Mouse (Mus musculus): ENCODE results near the gene Olfr352. TPM values are rescaled to one million over a fixed set of nuclear protein-coding genes. Genes with fewer than 3 reads are reported as not detected.

The Olfr352 gene
- not detected in 2 replicates for polyA plus RNA-seq (2014; fragmentation: Nextera tagmentation; extraction: Ambion mirVana)

DNA sequence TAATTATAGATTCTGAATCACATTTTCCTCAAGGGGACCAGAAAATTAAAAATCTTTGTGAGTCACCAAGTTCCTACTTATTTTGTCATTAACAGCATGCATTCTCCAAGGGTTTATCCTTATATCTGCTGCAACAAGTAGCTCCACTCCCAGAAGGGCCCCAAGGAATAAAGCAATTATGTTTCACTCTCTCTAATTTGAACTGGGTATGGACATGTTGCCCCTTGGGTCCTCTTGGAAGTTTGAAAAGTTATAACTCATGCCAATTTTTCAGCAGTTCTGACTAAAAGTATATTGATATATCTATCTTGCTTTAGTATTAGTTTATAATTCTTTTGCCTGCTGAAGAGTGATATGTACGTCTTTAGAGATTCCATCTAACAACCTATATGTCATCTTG, at the start of gene Olfr352:
Gene Olfr352 (plus strand): TSS at position 301 of the 400 bp plus-strand sequence.
- Histone ChIP-seq H3K27me3 (ENCODE audit: control insufficient read depth, insufficient read depth, low read length) (no peaks in the 10 kb centered on the region), H3K9ac (ENCODE audit: low read depth, low read length) (no peak within 1 kb of the TSS), H3K9me3 (replicated peaks; ENCODE audit: control insufficient read depth, low read length) (peaks cover 11% of the 10 kb centered on the region; the same call in 1 of the 2 replicates), H3K4me3 (ENCODE audit: low read depth, low read length) (no peak within 1 kb of the TSS), H3K4me2 (no peak within 1 kb of the TSS), H3K36me3 (ENCODE audit: control insufficient read depth, insufficient read depth, low read length) (no peaks in the 10 kb centered on the region), H3K27ac (ENCODE audit: low read depth, low read length) (no peak within 1 kb of the TSS), H3K4me1 (ENCODE audit: control insufficient read depth, insufficient read depth, low read length) (no peaks in the 10 kb centered on the region)
- 66% methylated on average over 1 of the region's 1 CpGs for WGBS (ENCODE audit: insufficient replicate concordance)
- ATAC-seq (replicated peaks; ENCODE audit: insufficient number of reproducible peaks, low FRiP score, low TSS enrichment): no peak

DNA sequence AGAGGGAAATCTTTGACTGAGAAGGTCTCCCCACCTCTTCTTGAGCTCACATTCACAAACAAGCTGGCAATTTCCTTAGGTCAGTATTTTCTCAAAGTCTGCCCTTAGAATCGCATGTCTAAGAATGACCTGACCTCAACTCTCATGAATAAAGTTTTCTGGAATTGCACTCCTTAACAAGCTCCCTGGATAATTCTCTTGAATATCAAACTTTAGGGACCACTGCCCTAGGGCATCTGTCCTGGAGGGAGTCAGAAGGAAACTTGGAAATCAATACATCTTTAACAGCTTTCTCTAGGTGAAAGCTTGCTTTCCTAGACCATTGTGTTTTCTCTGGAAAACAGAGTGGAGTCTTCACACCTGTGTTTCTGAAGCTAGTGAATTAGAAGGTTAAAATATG, 22.2 kb upstream of the Olfr352 start, which contains the start of gene Olfr350:
Gene Olfr350 (plus strand): TSS at position 301 of the 400 bp plus-strand sequence.
- WGBS (ENCODE audit: insufficient replicate concordance): 88% methylated on average over 1 of the region's 1 CpGs

DNA sequence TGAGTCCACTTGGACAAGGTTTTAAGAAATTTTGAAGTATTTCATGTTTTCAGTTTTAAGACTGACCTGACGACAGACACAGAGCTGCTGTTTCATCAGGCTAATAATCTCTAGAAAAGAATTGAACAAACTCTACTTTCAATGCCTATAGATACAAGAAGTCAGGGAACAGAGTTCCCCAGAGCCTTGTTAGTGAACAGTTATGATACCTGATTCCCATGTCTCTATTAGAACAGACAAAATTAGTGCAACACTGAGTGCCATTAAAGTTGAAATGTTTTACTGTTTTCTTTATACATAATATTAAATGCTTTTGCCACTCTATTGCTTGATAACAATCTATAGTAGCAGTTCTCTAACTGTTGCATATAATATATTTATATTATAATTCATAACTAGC, 5.7 kb upstream of the Olfr352 start, which contains the start of gene Olfr351:
Gene Olfr351 (minus strand): TSS at position 101 of the 400 bp plus-strand sequence.
- Histone ChIP-seq H3K4me1 (ENCODE audit: control insufficient read depth, insufficient read depth, low read length) (no peaks in the 10 kb centered on the region), H3K9me3 (replicated peaks; ENCODE audit: control insufficient read depth, low read length) (peaks cover 13% of the 10 kb centered on the region; the same call in 1 of the 2 replicates), H3K4me3 (ENCODE audit: low read depth, low read length) (no peak within 1 kb of the TSS), H3K27ac (ENCODE audit: low read depth, low read length) (no peak within 1 kb of the TSS), H3K9ac (ENCODE audit: low read depth, low read length) (no peak within 1 kb of the TSS), H3K27me3 (ENCODE audit: control insufficient read depth, insufficient read depth, low read length) (no peaks in the 10 kb centered on the region), H3K4me2 (no peak within 1 kb of the TSS), H3K36me3 (ENCODE audit: control insufficient read depth, insufficient read depth, low read length) (no peaks in the 10 kb centered on the region)
- 62% methylated on average over 1 of the region's 1 CpGs for WGBS (ENCODE audit: insufficient replicate concordance)
- no peak for ATAC-seq (replicated peaks; ENCODE audit: insufficient number of reproducible peaks, low FRiP score, low TSS enrichment)

More for the DNA sequence above, 22.2 kb upstream of the Olfr352 start, which contains the start of gene Olfr350:
- H3K36me3 ChIP-seq (ENCODE audit: control insufficient read depth, insufficient read depth, low read length): no peaks in the 10 kb centered on the region
- no peaks in the 10 kb centered on the region for H3K27me3 ChIP-seq (ENCODE audit: control insufficient read depth, insufficient read depth, low read length)
- no peak for ATAC-seq (replicated peaks; ENCODE audit: insufficient number of reproducible peaks, low FRiP score, low TSS enrichment)
- no peak within 1 kb of the TSS for H3K27ac ChIP-seq (ENCODE audit: low read depth, low read length)
- H3K4me1 ChIP-seq (ENCODE audit: control insufficient read depth, insufficient read depth, low read length): no peaks in the 10 kb centered on the region
- H3K4me2 ChIP-seq: no peak within 1 kb of the TSS
- peaks cover 7% of the 10 kb centered on the region for H3K9me3 ChIP-seq (replicated peaks; ENCODE audit: control insufficient read depth, low read length)
- no peak within 1 kb of the TSS for H3K9ac ChIP-seq (ENCODE audit: low read depth, low read length)
- H3K4me3 ChIP-seq (ENCODE audit: low read depth, low read length): no peak within 1 kb of the TSS

DNA sequence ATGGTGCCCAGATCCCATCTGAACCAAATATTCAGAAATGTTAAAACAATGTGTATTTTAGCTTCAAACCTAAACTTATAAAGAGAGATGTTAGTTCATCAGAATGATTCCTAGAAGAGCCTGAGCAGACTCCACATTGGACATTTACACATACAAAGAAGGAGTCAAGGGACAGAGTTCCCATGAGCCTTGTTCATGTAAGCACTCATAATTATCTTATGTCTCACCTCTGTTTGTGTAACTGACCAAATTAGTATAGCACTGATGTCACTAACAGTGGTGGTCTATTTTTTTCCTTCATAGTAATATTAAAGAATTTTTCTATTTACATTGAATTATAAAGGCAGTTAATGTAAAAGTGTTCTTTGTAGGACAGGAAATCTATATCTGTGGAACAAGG, 24.6 kb downstream of the Olfr352 start, which contains the start of gene Olfr353:
Gene Olfr353 (minus strand): TSS at position 101 of the 400 bp plus-strand sequence.
- Histone ChIP-seq H3K9ac (ENCODE audit: low read depth, low read length) (no peak within 1 kb of the TSS), H3K36me3 (ENCODE audit: control insufficient read depth, insufficient read depth, low read length) (no peaks in the 10 kb centered on the region), H3K4me2 (no peak within 1 kb of the TSS), H3K27me3 (ENCODE audit: control insufficient read depth, insufficient read depth, low read length) (no peaks in the 10 kb centered on the region), H3K9me3 (replicated peaks; ENCODE audit: control insufficient read depth, low read length) (peaks cover 3% of the 10 kb centered on the region; the same call in 1 of the 2 replicates), H3K27ac (ENCODE audit: low read depth, low read length) (no peak within 1 kb of the TSS), H3K4me1 (ENCODE audit: control insufficient read depth, insufficient read depth, low read length) (no peaks in the 10 kb centered on the region), H3K4me3 (ENCODE audit: low read depth, low read length) (no peak within 1 kb of the TSS)
- no peak for ATAC-seq (replicated peaks; ENCODE audit: insufficient number of reproducible peaks, low FRiP score, low TSS enrichment)

DNA sequence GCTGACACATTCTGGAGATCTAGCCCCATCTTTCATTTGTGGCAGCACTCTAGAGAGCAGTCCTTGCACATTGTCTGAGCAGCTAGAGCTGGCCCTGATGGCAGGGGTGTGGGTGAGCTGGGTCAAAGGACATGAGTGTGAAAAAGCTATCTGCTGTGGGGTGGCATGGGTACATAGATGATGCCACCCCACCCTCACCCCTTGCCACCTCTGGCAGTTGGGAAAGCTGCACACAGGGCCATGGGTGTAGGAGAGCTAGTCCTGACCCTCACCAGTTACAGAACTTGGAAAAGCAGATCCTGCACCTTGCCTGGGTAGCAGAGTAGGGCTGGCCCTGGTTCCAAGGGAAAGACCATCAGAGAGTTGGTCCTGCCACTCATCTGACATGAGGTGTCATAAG, 28.9 kb downstream of the Olfr352 start:
- Histone ChIP-seq H3K4me1 (ENCODE audit: control insufficient read depth, insufficient read depth, low read length) (no peaks in the 10 kb centered on the region), H3K9me3 (replicated peaks; ENCODE audit: control insufficient read depth, low read length) (peaks cover 3% of the 10 kb centered on the region; the same call in 1 of the 2 replicates), H3K36me3 (ENCODE audit: control insufficient read depth, insufficient read depth, low read length) (no peaks in the 10 kb centered on the region), H3K9ac (ENCODE audit: low read depth, low read length) (no peak overlapping the region), H3K27ac (ENCODE audit: low read depth, low read length) (no peak overlapping the region), H3K27me3 (ENCODE audit: control insufficient read depth, insufficient read depth, low read length) (no peaks in the 10 kb centered on the region), H3K4me3 (ENCODE audit: low read depth, low read length) (no peak overlapping the region), H3K4me2 (no peak overlapping the region)
- ATAC-seq (replicated peaks; ENCODE audit: insufficient number of reproducible peaks, low FRiP score, low TSS enrichment): no peak

DNA sequence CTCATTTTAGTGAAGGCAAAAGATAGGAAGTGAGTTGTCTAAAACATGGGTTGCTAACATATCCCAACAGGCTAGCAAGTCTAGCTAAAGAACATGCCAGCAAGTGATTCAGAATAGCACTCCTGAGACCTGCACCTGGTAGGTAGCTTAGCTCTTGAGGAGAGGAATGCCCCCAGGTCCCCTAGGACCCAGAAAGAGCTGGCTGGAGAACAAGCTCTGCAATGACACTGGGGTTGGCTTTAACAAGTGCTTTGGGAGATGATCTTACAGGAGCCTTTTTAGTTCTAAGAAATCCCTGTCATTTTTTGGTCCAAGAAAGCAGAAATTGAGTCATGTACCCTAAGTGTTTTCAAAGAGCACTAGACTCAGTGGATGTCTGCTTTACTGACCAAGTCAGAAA, 37.1 kb downstream of the Olfr352 start, which contains the start of gene Olfr354:
Gene Olfr354 (plus strand): TSS at position 301 of the 400 bp plus-strand sequence.
- H3K27me3 ChIP-seq (ENCODE audit: control insufficient read depth, insufficient read depth, low read length): no peaks in the 10 kb centered on the region
- H3K27ac ChIP-seq (ENCODE audit: low read depth, low read length): no peak within 1 kb of the TSS
- no peak within 1 kb of the TSS for H3K4me2 ChIP-seq
- no peaks in the 10 kb centered on the region for H3K4me1 ChIP-seq (ENCODE audit: control insufficient read depth, insufficient read depth, low read length)
- H3K9ac ChIP-seq (ENCODE audit: low read depth, low read length): no peak within 1 kb of the TSS
- no peak for ATAC-seq (replicated peaks; ENCODE audit: insufficient number of reproducible peaks, low FRiP score, low TSS enrichment)
- H3K4me3 ChIP-seq (ENCODE audit: low read depth, low read length): no peak within 1 kb of the TSS
- no peaks in the 10 kb centered on the region; the same call in none of the 2 replicates for H3K9me3 ChIP-seq (replicated peaks; ENCODE audit: control insufficient read depth, low read length)
- H3K36me3 ChIP-seq (ENCODE audit: control insufficient read depth, insufficient read depth, low read length): no peaks in the 10 kb centered on the region

Other genes starting within 250 kb of the Olfr352 start
- not detected in 2 replicates for gene Olfr345, start 228.4 kb upstream of the Olfr352 start, polyA plus RNA-seq (2014; fragmentation: Nextera tagmentation; extraction: Ambion mirVana)
- gene Olfr346, start 182.7 kb upstream of the Olfr352 start, polyA plus RNA-seq (2014; fragmentation: Nextera tagmentation; extraction: Ambion mirVana): not detected in 2 replicates
- not detected in 2 replicates for gene Olfr347, start 136.6 kb upstream of the Olfr352 start, polyA plus RNA-seq (2014; fragmentation: Nextera tagmentation; extraction: Ambion mirVana)
- not detected in 2 replicates for gene Olfr348, start 84.2 kb upstream of the Olfr352 start, polyA plus RNA-seq (2014; fragmentation: Nextera tagmentation; extraction: Ambion mirVana)
- not detected in 2 replicates for gene Olfr50, start 77.9 kb upstream of the Olfr352 start, polyA plus RNA-seq (2014; fragmentation: Nextera tagmentation; extraction: Ambion mirVana)
- gene Olfr3, start 51.4 kb upstream of the Olfr352 start, polyA plus RNA-seq (2014; fragmentation: Nextera tagmentation; extraction: Ambion mirVana): not detected in 2 replicates
- not detected in 2 replicates for gene Olfr350, start 22.1 kb upstream of the Olfr352 start, polyA plus RNA-seq (2014; fragmentation: Nextera tagmentation; extraction: Ambion mirVana)
- not detected in 2 replicates for gene Olfr351, start 5.8 kb upstream of the Olfr352 start, polyA plus RNA-seq (2014; fragmentation: Nextera tagmentation; extraction: Ambion mirVana)
- gene Olfr353, start 24.5 kb downstream of the Olfr352 start, polyA plus RNA-seq (2014; fragmentation: Nextera tagmentation; extraction: Ambion mirVana): not detected in 2 replicates
- gene Olfr354, start 37.2 kb downstream of the Olfr352 start, polyA plus RNA-seq (2014; fragmentation: Nextera tagmentation; extraction: Ambion mirVana): not detected in 2 replicates
- not detected in 2 replicates for gene Olfr355, start 60.4 kb downstream of the Olfr352 start, polyA plus RNA-seq (2014; fragmentation: Nextera tagmentation; extraction: Ambion mirVana)
- gene Olfr356, start 68.7 kb downstream of the Olfr352 start, polyA plus RNA-seq (2014; fragmentation: Nextera tagmentation; extraction: Ambion mirVana): not detected in 2 replicates
- not detected in 2 replicates for gene Olfr357, start 125.4 kb downstream of the Olfr352 start, polyA plus RNA-seq (2014; fragmentation: Nextera tagmentation; extraction: Ambion mirVana)
- not detected in 2 replicates for gene Olfr358, start 140.9 kb downstream of the Olfr352 start, polyA plus RNA-seq (2014; fragmentation: Nextera tagmentation; extraction: Ambion mirVana)
- gene Olfr360, start 197.3 kb downstream of the Olfr352 start, polyA plus RNA-seq (2014; fragmentation: Nextera tagmentation; extraction: Ambion mirVana): not detected in 2 replicates
- gene Olfr361, start 220.8 kb downstream of the Olfr352 start, polyA plus RNA-seq (2014; fragmentation: Nextera tagmentation; extraction: Ambion mirVana): not detected in 2 replicates
- not detected in 2 replicates for gene Olfr362, start 249.4 kb downstream of the Olfr352 start, polyA plus RNA-seq (2014; fragmentation: Nextera tagmentation; extraction: Ambion mirVana)

Data from heart, embryonic 11.5 days (tissue).